Mouse (Mus musculus) effector memory CD4-positive, alpha-beta T cell, adult 7 months (primary cell): Measurements from ENCODE around the gene Gfm2. TPM values are rescaled to one million over a fixed set of nuclear protein-coding genes. Genes with fewer than 3 reads are reported as not detected.

Source experiments
- polyA plus RNA-seq: library from polyadenylated mRNA; unstranded; fragments of 100-300 nt; shearing (Covaris generic); gene quantifications from one replicate; pipeline ENCODE4 v1.2.1, GENCODE M21; 2017

Gfm2 gene
- polyA plus RNA-seq = 30.3 TPM

GRCm38 (mm10) chr13:97137466-97138400 is at the start of gene Gfm2, which contains the start of gene Nsa2:
Gfm2 (plus strand) TSS chr13:97137937.
Nsa2 (minus strand) TSS chr13:97137937.

GRCm38 (mm10) chr13:97099187-97099852 is 38.4 kb upstream of the Gfm2 start, which contains the start of gene Gm6169:
Gm6169 (minus strand) TSS chr13:97099237.

GRCm38 (mm10) chr13:97197932-97198562 is 60.3 kb downstream of the Gfm2 start, which contains the start of gene Hexb:
Hexb (minus strand) TSS chr13:97198357.

Other genes starting within 250 kb of the Gfm2 start
- gene Gcnt4, start 213.2 kb upstream of the Gfm2 start, polyA plus RNA-seq = not detected
- 0.46 TPM for gene 1700029F12Rik, start 103.6 kb upstream of the Gfm2 start, polyA plus RNA-seq
- 0.12 TPM for gene Fam169a, start 70.7 kb upstream of the Gfm2 start, polyA plus RNA-seq
- 1.8 TPM for gene Gm6169, start 38.7 kb upstream of the Gfm2 start, polyA plus RNA-seq
- gene Nsa2, start within 50 bp of the Gfm2 start, polyA plus RNA-seq = 71.9 TPM
- 57.1 TPM for gene Hexb, start 60.4 kb downstream of the Gfm2 start, polyA plus RNA-seq
- 1.8 TPM for gene Enc1, start 103.2 kb downstream of the Gfm2 start, polyA plus RNA-seq